ENCODE assay signal across 20 mouse cellular contexts in the genomic region with DNA sequence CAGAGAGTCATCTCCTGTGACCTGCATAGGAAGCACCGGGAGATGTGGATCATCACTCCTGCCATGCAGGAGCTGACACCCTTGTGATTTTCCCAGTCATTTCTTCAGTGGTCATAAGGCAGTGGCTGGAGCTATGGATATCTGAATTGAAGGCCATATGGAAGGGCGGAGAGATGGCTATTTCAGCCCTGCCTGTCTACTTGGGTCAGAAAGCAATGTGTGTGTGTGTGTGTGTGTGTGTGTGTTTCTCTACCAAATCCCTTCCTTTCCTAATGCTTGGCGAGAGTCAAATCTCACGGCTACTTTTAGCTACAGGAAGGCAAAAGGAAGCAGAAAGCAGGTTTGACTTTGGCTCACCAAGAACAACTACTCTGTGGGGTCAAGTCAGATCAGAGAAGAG. TPM values are rescaled to one million over a fixed set of nuclear protein-coding genes. Genes with fewer than 3 reads are reported as not detected.
DNase-seq lines count a peak whose midpoint lies in the region; ATAC-seq and TF ChIP-seq lines count a peak whose summit lies in the region.
"Had no signal": no experiment of that assay in that cellular context is flagged by ENCODE, and none has a peak within 500 bp of the region (broad histone marks: within the 10 kb centered on the region; RNA-seq: fewer than 3 reads in every experiment).

No protein-coding gene starts in this region.

- no peak for TF ChIP-seq POLR2A in cerebellum, adult 2 months (IDR thresholded peaks at IDR 0.05; ENCODE audit: borderline replicate concordance, insufficient read depth, low read length)

- no peaks in the 10 kb centered on the region for H3K36me3 ChIP-seq in intestine, embryonic 15.5 days
- H3K36me3 ChIP-seq: G1E had no signal

- H3K27me3 ChIP-seq in cerebellum, adult 2 months (ENCODE audit: control insufficient read depth, insufficient read depth, low read length) = no peaks in the 10 kb centered on the region
- H3K27me3 ChIP-seq in intestine, embryonic 15.5 days (replicated peaks) = no peaks in the 10 kb centered on the region

- WGBS in cerebellum, adult 2 months = 39% methylated on average over 4 of the region's 4 CpGs
- WGBS in intestine, embryonic 15.5 days = 82% methylated on average over 4 of the region's 4 CpGs

- DNase-seq in cerebellum, adult 2 months = peak in 1 of 2 experiments; percentile 60
- DNase-seq in cerebellum, postnatal 4 days (ENCODE audit: low spot score in 2 of 2) = no peak
- peak; percentile 58 for DNase-seq in cerebellum, adult 9-11 months
- DNase-seq in cerebellum, postnatal 10 days = no peak
- DNase-seq in cerebellum, postnatal 25 days = peak; percentile 41 to 62
- DNase-seq in cerebellum, postnatal 14 days = no peak
- peak; percentile 60 for DNase-seq in brain, adult 2 months (ENCODE audit: low read depth, low spot score)
- DNase-seq: adrenal gland, adult 2 months; adrenal gland, adult 8-10 months; adrenal gland, postnatal 10 days; adrenal gland, postnatal 14 days; adrenal gland, postnatal 25 days; adrenal gland, postnatal 36 days; B cell, adult 2 months had no signal

- ATAC-seq in intestine, embryonic 15.5 days = no peak
- ATAC-seq: activated CD4-positive, CD25-positive, alpha-beta regulatory T cell, adult 4 months; CD4-positive, CD25-positive, alpha-beta regulatory T cell, adult 4 months; Patski had no signal

- no peak for TF ChIP-seq CTCF in cerebellum, adult 2 months (IDR thresholded peaks at IDR 0.05; ENCODE audit: borderline replicate concordance, insufficient read depth, low read depth, low read length)

- H3K4me3 ChIP-seq in cerebellum, adult 2 months (replicated peaks; ENCODE audit: insufficient read depth, low read depth, low read length) = no peak overlapping the region
- H3K4me3 ChIP-seq in intestine, embryonic 15.5 days (replicated peaks) = no peak overlapping the region

- H3K4me2 ChIP-seq in intestine, embryonic 15.5 days (replicated peaks) = no peak overlapping the region

- peak overlapping the region; percentile 68 for H3K27ac ChIP-seq in cerebellum, adult 2 months (ENCODE audit: insufficient read depth, low read length)
- H3K27ac ChIP-seq in intestine, embryonic 15.5 days = no peak overlapping the region

- H3K9ac ChIP-seq in intestine, embryonic 15.5 days = no peak overlapping the region

- no peaks in the 10 kb centered on the region for H3K9me3 ChIP-seq in intestine, embryonic 15.5 days
- H3K9me3 ChIP-seq: G1E had no signal

- peaks cover 87% of the 10 kb centered on the region for H3K4me1 ChIP-seq in cerebellum, adult 2 months (ENCODE audit: control insufficient read depth, insufficient read depth, low read length)
- H3K4me1 ChIP-seq in intestine, embryonic 15.5 days (replicated peaks) = no peaks in the 10 kb centered on the region

RNA-seq across cellular contexts. Expression of a gene that starts 39.9 kb away (rescaled TPM):
- polyA plus RNA-seq in cerebellum, adult 2 months (2012; rRNA removed) = 20.8 and 22.0 TPM in 2 replicates
- not detected in 2 replicates for polyA plus RNA-seq in intestine, embryonic 15.5 days (2015; fragmentation: Nextera tagmentation; extraction: Ambion mirVana)
- polyA plus RNA-seq: C2C12; CD4-positive, CD25-positive, alpha-beta regulatory T cell, adult 4 months; G1E had no signal

Comparison
In these comparisons a context has a peak if more than half of its experiments do, and no peak if none do; other contexts are left out.
1. DNase-seq: peak in cerebellum, adult 9-11 months (single experiment), cerebellum, postnatal 25 days (2 of 2) and brain, adult 2 months (single experiment); none in cerebellum, postnatal 4 days (0 of 2), cerebellum, postnatal 10 days (0 of 2) and cerebellum, postnatal 14 days (0 of 2).
2. RNA of a gene that starts 39.9 kb away (polyA plus RNA-seq): 20.8 to 22.0 TPM in cerebellum, adult 2 months; not detected in intestine, embryonic 15.5 days; every median in the first group is over 10 times any median in the second.